Mouse (Mus musculus) testis, adult 2 months (tissue): Measurements from ENCODE around the gene Cacna1i.

Experiments
- CTCF ChIP-seq: fragments of 200-500 bp; IDR thresholded peaks from 2 replicates; pipeline ENCODE4 v1.5.1; 2012; ENCODE audit warnings: low read depth, mild to moderate bottlenecking, inconsistent platforms, low read length, moderate library complexity; ENCODE audit not compliant: control insufficient read depth, insufficient read depth, insufficient replicate concordance
- POLR2A ChIP-seq: fragments of 200-500 bp; IDR thresholded peaks from 2 replicates; pipeline ENCODE4 v1.6.1; 2012; ENCODE audit warnings: low read depth, mild to moderate bottlenecking, inconsistent platforms, low read length, moderate library complexity; ENCODE audit not compliant: control insufficient read depth

- TF ChIP-seq CTCF (no peak), POLR2A (no peak)
Measured at GRCm38 (mm10) chr15:80395035-80395434, 108.0 kb downstream of the Cacna1i start.
